Mouse (Mus musculus): ENCODE data around the gene Rbp7.
A peak's percentile ranks its signal among the peaks of the same experiment; 100 is the strongest.
"Not testable (repeated sequence)": the region's sequence is repeated elsewhere in the genome, so short reads cannot be mapped to it uniquely, and the experiment has no call there.

Gene Rbp7

DNA sequence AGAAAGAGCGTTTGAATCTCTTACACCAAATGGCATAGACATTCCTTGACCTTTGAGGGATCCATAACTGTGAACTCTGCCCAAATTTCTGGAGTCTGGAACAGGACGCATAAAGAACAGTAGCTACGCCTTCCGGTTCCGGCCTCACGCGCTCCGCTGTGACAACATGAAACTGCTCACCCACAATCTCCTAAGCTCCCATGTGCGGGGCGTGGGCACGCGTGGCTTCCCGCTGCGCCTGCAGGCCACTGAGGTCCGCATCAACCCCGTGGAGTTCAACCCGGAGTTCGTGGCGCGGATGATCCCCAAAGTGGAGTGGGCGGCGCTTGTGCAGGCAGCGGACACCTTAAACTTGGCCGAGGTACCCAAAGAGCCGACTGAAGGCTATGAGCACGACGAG, 2.4 kb upstream of the Rbp7 start:
- DNase-seq (ENCODE audit: low read depth, low spot score), result not testable (repeated sequence)

DNA sequence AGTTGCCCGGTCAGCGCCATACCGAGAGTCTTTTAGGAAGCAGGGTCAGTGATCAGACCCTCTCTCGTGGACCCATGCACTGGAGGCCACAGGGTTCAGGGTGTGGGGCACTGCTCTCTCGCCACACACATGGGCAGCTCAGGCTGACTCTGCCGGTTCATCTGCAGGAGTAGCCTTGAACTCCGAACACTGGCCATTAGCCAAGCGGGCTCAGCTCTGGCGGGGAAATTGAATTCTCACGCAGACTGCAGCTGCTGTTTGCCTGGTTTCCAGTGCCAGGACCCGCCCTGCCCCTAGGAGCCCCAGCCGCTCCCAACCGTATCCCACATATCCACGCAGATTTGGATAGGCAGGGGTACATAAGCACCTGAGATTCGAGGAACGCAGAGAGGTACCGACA, 515 bp downstream of the Rbp7 start:
- no peak for DNase-seq (ENCODE audit: low read depth, low spot score)

DNA sequence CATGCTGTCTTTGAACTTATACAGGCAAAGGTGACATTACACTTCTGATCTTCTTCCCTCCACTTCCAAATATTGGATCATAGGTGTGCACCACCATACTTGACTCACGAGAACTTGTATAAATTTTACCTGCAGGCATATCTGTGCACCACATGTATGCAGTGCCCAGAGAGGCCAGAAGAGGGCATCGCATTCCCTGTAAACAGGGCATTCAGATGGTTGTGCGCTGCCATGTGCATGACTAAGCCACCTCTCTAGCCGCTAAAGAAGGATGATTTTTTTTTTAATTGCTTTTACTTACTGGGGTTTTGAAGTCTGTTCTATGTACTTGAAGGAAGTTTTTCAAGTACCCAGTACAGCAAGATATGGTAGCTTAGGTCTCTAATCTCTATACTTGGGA, 1.1 kb downstream of the Rbp7 start:
- no peak for DNase-seq (ENCODE audit: low read depth, low spot score)

DNA sequence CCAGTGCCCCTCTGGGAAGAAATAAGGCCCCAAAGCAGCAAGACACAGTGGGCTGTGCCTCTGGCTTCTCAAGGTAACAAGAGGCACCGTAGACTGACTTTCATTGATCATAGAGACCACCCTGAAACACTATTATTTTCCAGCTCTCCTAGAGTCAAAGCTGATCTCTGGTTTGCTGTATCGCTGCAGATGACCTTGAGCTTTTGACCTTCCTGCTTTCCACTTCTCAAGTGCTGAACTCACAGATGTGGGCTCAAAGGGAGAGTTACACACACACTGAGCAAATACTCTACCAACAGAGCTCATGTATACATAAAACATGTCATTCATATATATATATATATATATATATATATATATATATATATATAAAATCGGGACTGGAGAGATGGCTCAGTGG, 4.1 kb downstream of the Rbp7 start:
- DNase-seq (ENCODE audit: low read depth, low spot score), result no peak

DNA sequence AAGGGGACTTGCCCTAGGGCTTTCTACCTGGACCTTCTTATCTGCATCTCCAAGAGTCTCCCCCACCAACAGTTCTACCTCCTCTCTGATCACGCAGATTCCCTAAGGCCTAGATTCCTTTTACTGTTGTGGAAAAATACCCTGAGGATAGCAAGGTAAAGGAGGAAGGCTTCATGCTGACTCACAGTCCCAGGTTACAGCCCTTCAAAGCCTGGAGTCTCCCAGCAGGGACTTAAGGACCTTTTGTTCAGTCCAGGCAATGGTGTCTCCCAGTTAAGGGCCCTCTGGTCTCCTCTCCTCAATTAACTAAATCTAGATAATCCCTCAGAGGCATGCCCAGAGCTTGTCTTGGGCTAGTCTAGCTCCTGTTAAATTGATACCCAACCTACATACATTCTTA, 8.5 kb downstream of the Rbp7 start:
- DNase-seq (ENCODE audit: low read depth, low spot score), result no peak

DNA sequence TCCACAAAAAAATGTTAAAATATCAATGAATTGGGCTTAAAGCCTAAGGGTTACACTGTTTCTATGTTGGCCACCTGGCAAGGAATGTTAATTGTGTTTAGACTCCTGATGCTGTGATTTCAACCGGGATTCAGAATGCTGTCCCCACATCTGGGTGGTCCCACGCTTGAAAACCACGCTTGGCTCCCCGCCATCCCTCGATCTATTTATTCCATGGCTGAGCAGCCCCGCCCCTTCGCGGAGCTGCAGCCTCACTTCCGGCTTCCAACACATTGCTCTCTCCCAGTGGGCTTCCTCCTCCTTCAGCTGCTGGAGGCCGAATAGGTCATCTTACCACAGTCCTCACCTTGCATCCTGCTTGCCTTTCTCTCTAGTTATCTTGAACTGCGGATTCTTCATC, 8.9 kb downstream of the Rbp7 start:
- no peak for DNase-seq (ENCODE audit: low read depth, low spot score)

DNA sequence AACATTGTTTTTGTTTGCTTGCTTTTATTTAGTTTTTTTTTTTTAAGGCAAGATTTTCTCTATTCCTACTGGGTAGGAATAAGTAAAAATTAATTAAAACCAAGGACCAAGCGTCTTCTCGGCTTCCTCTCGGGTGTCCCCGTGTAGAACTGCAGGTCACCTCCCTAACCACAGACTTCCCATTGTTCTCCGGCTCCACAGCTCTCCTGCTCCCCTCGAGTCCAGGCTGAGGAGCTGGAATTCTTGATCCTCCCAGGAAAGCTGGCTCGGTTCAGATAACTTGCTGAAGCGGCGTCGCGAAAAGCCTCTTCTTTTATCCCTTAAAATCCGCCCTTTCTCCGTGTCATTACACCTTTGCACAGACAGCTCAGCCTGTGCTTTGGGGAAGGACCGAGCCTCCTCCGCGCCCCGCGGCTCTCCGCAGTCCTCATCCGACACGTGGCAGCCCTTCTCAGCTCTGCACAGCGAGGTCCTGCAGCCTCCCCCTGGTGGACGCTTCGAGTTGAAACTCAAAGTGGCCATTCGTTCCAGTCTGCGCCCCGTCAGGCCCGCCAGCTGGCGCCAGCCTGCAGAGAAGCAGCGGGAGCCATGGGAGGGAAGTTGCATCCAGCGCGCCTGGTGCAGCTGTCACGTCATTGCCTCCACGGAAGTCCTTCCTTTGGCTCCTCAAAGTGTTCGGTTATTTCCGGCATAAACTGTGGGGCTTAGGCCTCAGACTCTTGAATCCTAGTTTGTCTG, 9.6 kb downstream of the Rbp7 start:
- peak; percentile 50 for DNase-seq (ENCODE audit: low read depth, low spot score)

DNA sequence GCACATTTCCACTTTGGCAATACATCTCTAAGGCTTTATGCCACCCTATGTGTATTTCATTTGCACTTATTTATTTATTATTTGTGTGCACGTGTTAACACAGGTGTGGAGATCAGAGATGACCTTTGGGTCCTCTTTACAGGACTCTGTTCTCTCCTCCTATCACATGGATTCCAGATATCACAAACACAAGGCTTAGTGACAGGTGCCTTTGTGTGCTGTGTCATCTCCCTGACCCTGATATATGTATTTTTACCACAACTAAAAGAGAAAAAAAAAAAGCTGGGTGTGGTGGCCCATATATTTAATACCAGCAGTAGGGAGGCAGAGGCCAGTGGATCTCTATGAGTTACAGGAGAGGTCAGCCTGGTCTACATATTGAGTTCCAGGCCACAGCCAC, 10.3 kb downstream of the Rbp7 start:
- no peak for DNase-seq (ENCODE audit: low read depth, low spot score)

DNA sequence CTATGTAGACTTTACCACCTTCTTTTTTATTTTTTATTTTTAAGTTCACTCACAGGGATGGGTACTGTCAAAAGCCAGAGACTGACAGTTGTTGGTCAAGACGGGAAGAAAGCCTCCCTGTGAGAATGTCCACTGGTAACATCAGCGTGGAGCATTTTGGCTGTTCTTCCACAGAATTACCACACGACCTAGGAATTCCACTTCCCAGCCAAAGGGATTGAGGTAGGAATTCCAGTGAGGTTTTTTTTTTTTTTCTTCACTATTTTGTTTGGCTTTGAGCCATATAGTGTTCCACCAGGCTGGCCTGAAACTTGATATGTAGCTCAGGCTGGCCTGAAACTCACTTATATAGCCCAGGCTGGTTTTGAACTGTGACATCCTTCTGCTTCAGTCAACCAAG, 12.3 kb downstream of the Rbp7 start:
- DNase-seq (ENCODE audit: low read depth, low spot score), result no peak

DNA sequence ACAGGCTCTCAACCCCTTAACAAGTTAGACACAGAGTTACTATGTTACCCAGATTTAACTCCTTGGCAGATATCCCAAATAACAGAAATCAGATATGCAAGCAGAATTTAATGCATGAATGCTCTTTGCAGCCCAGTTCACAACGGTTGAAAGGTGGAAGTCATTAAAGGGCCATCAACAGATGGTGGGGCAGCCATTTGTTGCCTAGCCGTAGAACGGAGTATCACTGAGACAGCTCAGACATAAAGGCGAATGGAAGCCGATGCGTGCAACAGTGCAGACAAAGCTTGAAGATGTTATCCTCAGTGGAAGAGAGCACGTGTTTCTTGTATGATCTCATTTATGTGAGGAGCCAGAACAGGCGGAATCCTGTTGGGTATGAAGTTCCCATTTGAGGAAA, 14.2 kb downstream of the Rbp7 start:
- no peak for DNase-seq (ENCODE audit: low read depth, low spot score)

DNA sequence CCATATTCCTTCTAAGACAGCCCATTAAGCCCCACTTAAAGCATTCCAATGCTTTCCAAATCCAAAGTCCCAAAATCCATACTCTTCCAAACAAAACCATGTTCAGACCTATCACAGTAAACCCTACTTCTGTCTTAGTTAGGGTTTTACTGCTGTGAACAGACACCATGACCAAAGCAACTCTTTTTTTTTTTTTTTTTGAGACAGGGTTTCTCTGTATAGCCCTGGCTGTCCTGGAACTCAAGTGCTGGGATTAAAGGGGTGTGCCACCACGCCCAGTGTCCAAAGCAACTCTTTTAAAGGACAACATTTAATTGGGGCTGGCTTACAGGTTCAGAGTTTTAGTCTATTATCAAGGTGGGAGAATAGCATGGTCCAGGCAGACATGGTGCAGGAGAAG, 22.9 kb downstream of the Rbp7 start:
- not testable (repeated sequence) for DNase-seq (ENCODE audit: low read depth, low spot score)

DNA sequence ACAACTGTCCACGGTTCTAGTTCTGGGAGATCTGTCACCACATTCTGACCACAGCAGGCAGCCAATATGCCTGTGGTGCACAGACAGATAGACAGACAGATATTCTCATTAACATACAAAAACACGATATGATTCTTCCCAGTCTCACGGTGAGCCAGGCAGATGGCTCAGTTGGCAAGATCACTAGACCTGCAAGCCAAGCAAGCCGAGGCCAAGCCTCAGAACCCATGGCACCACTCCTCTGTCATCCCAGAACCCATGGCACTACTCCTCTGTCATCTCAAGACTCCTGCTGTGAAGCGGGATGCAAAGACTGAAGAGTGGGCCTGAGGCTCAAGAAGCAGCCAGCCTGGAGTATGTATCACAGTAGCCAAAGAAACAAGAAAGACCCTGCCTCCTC, 25.2 kb downstream of the Rbp7 start:
- no peak for DNase-seq (ENCODE audit: low read depth, low spot score)

DNA sequence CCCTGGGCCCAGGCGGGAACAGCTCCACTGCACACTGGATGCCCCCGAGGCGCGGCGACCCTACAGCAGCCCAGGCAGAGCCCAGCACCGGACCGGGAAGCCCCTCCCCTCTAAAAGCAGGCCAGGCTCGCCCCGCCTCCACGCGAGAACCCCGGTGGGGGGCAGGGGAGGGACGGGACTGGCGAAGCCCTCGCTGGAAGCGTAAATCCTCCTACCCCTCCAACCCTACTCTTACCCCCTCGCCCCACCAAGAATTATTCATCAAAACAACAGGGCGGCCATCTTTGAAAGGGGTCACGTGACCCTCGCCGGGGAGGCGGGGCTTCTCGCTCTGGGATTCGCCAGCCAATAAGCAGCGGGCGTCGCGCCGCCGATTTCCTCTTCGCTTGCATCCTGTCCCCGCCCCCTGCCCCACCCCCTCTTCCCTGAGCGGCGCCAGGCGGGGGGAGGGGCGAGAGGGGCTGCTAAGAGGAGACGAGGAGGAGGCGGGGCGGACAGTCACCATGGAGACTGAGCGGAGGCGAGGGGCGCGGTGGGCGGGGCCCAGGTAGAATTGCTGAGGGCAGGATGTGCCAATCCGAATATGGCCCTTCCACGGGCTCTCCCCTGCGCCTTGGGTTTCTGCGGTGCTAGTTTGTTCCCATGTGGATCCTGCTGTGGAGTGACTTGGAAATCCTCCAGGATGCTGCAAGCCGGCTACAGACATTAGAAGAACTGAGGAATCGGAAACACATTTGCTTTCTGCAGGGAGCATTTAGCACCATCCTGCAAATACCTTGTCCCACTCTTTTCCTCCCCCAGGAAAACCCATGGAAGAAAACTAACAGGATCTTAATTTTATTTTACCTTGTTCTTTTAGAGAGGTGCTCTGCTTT, 28.2 kb downstream of the Rbp7 start, which contains the start of gene Ube4b:
Gene Ube4b, minus strand, starts transcription at position 425 of the 875 bp plus-strand sequence.
- DNase-seq (ENCODE audit: low read depth, low spot score), result peak; percentile 87

DNA sequence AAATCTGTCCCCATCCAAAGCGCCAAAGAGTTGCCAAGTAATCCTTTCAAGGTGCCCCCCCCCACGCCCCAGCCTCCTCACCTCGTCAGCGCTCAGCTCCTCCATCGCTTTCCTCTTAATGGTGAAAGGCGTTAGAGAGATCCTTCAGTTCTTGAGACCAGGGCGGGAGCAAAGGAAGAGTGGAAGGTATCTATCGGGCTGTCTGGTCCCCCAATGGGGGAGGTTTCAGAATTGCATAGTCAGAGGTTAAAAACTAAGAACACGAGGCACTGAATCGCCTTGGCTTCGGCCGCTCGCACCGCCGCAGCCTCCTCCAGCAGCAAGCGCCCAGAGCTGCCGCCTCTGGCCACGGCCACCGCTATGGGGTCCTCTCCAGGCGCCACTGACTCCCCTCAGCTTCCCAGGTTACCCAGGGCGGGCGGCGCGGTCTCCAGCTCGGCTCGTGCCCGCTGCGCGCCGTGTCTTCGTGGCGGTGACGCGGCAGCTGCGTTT, 28.9 kb downstream of the Rbp7 start:
- peak; percentile 36 for DNase-seq (ENCODE audit: low read depth, low spot score)

DNA sequence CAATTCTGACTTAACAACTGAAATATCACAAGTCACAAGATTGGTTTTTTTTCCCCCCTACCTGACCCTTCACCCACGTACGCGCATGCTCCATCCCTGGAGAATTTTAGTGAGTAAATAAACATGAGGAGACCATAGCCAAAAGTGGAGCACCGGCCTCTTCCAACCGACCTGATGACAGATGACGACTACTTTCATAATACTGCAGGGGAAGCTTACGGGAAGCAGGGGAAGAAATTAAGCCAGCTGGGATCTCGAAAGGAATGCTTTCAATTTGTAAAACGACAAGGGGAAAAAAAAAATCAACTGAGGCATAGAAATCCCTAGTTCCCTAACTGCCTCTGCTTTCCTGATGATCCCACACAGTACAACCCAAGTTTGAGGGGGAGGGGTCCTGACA, 30.0 kb downstream of the Rbp7 start:
- no peak for DNase-seq (ENCODE audit: low read depth, low spot score)

DNA sequence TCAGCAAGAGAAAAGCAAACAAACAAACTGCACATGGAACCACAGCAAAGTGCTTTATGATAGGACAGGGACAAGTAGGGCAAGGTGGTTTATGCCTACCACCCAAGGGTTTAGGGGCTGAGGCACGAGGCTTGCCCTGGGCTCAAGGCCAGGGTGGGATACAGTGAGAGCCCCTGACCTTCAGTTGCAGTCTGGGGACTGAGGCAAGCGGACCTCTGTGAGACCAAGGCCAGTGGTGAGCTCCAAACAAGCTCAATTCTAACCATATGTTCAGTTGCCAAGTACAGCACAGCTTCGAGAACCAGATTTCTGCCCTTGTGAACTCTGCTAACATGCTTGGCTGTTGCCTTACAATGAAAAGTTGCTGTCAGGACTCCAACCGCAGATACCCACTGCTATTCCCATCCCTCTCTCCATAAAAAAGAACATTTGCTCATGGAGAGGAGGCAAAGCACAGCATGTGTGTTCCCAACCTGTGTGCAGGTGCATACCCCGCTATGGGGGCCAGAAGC, 36.9 kb downstream of the Rbp7 start:
- no peak for DNase-seq (ENCODE audit: low read depth, low spot score)

DNA sequence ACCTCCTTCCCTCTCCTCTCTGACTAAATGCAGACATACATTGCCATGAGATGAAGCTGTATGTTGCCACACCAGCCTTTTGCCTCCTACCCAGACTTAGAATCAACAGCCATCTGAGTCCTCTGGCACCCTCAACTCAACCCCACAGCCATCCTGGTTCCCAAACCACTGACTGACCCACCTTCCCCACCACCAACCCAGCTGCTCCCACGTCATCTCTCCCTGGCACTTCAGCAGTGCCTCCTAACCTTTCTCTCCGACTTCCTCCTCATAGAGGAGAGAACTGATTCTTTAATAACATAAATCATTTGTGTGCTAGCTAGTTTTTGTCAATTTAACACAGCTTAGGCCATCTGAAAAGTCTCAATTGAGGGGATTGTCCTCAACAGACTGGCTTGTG, 37.8 kb downstream of the Rbp7 start:
- no peak for DNase-seq (ENCODE audit: low read depth, low spot score)

DNA sequence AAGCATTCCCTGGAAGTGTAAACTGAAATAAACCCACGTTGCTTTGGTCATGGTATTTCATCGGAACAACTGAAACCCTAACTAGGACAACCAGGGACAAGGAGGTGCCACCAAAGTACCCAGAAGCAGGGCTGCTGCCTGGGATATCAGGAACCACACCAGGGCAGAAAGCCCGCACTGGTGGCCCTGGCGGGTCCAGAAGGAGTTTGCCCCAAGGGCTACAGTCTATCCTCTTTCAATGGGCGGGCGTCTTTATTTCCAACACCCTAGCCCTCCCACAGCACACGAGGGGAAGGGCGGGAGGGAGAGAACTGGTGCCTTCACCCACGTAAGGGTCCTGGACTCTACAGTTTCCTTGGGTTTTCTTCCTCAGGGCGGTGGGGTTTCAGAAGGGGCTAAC, 38.4 kb downstream of the Rbp7 start:
- no peak for DNase-seq (ENCODE audit: low read depth, low spot score)

DNA sequence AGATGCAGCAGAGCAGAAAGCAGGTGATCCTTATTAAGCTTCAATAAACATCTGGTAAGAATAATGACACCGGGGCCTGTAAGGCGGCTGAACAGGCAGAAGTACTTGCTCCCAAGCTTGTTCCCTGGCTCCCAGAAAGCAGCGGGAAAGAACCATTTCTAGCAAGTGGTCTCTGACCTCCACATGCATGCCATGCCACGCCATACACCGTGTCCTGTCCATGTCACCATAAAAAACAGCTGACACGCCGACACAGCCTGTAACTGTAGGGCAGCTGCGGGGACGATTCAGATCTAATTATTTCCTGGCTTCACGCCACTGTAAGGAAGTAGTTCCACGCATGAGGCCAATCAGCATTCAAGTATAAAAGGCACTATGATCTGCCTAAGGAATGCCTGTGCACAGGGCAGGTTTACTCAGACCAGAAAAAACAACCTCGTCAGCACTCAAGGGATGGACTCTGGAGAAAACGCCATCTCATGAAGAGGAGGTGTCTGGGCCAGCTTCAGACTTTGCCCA, 39.1 kb downstream of the Rbp7 start:
- DNase-seq (ENCODE audit: low read depth, low spot score), result no peak

DNA sequence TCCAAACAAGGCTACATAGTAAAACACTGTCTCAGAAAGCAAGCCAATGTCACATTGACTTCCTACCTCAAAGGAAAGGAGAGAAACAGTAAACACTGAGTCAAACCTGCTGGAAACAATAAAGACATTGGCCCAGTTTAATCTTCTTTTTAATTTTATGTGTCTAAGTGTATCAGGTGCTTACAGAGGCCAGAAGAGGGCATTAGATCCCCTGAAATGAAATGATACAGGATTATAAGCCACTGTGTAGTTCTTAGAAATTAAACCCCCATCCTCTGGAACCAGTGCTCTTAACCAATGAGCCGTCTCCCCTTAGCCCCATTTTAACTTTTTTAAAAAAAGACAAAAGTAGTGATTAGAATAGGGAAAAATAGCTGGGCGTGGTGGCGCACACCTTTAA, 40.5 kb downstream of the Rbp7 start:
- no peak for DNase-seq (ENCODE audit: low read depth, low spot score)

DNA sequence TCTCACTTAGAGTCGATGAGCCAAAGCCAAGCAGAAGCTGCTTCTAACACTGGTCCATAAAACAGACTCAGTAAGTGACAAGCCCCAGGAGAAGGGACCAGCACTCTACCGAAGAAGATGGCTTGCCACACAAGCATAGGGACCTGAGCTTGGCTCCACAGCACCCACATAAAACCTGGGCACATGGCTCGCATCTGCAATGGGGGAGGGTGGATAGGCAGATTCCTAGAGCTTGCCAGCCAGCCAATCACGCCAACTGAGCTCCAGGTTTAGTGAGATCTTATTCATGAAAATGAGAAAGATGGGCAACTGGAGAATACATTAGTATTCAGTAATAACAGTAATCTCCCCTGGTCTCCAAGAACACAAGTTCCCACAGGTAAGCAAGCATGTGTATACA, 45.0 kb downstream of the Rbp7 start:
- DNase-seq (ENCODE audit: low read depth, low spot score), result no peak

DNA sequence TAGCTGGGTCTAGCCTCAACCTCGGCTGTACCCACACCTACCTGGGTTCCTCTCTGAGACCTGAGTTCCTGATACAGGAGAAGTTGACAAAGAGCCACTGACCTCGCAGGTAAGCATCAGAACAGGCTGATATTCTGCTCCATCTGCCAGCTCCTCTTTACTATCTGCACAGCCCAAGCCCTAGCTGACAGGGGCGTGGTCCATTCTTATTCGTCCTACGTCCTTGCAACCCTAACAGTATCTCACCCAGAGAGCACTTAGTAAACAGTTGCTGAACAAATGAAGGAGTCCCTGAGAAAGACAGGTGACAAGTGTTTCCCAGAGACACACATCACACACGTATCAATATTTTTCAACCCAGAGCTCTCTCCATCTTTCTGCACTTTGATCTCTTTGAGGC, 46.4 kb downstream of the Rbp7 start:
- DNase-seq (ENCODE audit: low read depth, low spot score), result no peak
